Mouse (Mus musculus) midbrain, embryonic 16.5 days (tissue): Measurements from ENCODE around the gene Taf9. TPM values are rescaled to one million over a fixed set of nuclear protein-coding genes. Genes with fewer than 3 reads are reported as not detected.

ENCODE experiments used
- ATAC-seq: fragments of 200-750 bp; cut with Nextera tagmentation; 2 replicates; pipeline ENCODE4 v1.8.0; 2017; ENCODE audit warnings: moderate TSS enrichment
- H3K27ac ChIP-seq: fragments of 300-500 bp; sonication (generic); 2 replicates; pipeline ENCODE4 v1.5.1; 2014; ENCODE audit warnings: mild to moderate bottlenecking, low read length, mixed read lengths
- H3K27me3 ChIP-seq: fragments of 300-500 bp; sonication (generic); 2 replicates; pipeline ENCODE4 v1.6.1; 2014; ENCODE audit warnings: low read depth, low read length, mixed read lengths; ENCODE audit not compliant: control insufficient read depth, insufficient read depth
- H3K36me3 ChIP-seq: fragments of 300-500 bp; sonication (generic); 2 replicates; pipeline ENCODE4 v1.6.1; 2014; ENCODE audit warnings: mild to moderate bottlenecking, low read length, moderate library complexity, mixed read lengths; ENCODE audit not compliant: control insufficient read depth, insufficient read depth
- H3K4me1 ChIP-seq: fragments of 300-500 bp; sonication (generic); 2 replicates; pipeline ENCODE4 v1.6.1; 2014; ENCODE audit warnings: mild to moderate bottlenecking, low read length, mixed read lengths; ENCODE audit not compliant: control insufficient read depth, insufficient read depth
- H3K4me2 ChIP-seq: fragments of 300-500 bp; sonication (generic); 2 replicates; pipeline ENCODE4 v1.6.1; 2014; ENCODE audit warnings: mild to moderate bottlenecking, low read length, mixed read lengths
- H3K4me3 ChIP-seq: fragments of 300-500 bp; sonication (generic); 2 replicates; pipeline ENCODE4 v1.5.1; 2014; ENCODE audit warnings: low read depth, mild to moderate bottlenecking, low read length, moderate library complexity, mixed read lengths
- H3K9ac ChIP-seq: fragments of 300-500 bp; sonication (generic); 2 replicates; pipeline ENCODE4 v1.6.1; 2014; ENCODE audit warnings: low read depth, low read length, mixed read lengths
- H3K9me3 ChIP-seq: fragments of 300-500 bp; sonication (generic); replicated peaks from 2 replicates; pipeline ENCODE4 v1.6.1; 2014; ENCODE audit warnings: mild to moderate bottlenecking, low read length, mixed read lengths; ENCODE audit not compliant: control insufficient read depth, poor library complexity, severe bottlenecking
- WGBS: fragments of 180-500 bp; shearing (Covaris S2); extraction: QIAGEN DNeasy Blood & Tissue Kit; methylation state at CpG from one replicate; pipeline ENCODE4 v1.1.7; 2014; 5-methylcytosine and 5-hydroxymethylcytosine counted together
- polyA plus RNA-seq: library from polyadenylated mRNA; unstranded; fragments of >200 nt; fragmentation: Nextera tagmentation; extraction: Ambion mirVana; gene quantifications from 2 replicates; pipeline ENCODE4 v1.2.1, GENCODE M21; 2015

The Taf9 gene
- 30.4 and 36.6 TPM in 2 replicates for polyA plus RNA-seq

DNA sequence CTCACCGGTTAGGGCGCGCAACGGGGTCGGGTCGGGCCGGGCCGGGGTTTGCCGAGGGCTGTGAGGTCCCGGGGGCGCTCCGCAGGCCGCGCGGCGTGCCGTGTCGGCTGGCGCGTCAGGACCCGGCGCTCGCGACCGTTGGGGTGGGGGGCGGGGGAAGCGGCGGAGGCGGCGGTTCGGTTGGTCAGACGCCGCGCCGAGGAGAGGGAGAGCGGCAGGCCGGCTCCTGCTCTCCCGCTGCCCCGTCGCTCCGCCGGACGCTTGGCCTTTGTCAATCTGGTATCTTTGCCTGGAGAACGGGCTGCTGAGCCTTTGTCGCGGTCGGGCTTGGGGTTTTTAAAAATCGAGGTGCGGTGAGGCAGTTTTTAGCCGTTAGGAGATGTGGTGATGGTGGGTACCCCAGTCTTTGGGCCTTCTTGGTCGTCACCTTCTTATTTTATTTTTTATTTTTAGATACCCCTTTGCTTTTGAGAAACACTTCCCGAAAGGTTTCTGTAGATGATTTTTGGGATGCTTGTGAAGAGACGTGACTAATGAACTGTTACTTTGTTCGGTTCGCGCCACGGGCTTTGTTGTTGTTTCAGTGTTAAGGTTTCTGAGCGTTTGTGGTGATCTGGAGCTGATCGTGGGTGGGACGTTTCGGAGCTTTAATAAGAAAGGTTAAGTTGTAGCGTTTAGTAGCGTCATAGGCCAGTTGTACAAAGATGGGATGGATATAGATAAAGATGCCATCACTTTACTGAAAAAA lies at the start of gene Taf9:
Gene Taf9 (plus strand): TSS at position 141 of the 748 bp plus-strand sequence.
- ATAC-seq = no peak

DNA sequence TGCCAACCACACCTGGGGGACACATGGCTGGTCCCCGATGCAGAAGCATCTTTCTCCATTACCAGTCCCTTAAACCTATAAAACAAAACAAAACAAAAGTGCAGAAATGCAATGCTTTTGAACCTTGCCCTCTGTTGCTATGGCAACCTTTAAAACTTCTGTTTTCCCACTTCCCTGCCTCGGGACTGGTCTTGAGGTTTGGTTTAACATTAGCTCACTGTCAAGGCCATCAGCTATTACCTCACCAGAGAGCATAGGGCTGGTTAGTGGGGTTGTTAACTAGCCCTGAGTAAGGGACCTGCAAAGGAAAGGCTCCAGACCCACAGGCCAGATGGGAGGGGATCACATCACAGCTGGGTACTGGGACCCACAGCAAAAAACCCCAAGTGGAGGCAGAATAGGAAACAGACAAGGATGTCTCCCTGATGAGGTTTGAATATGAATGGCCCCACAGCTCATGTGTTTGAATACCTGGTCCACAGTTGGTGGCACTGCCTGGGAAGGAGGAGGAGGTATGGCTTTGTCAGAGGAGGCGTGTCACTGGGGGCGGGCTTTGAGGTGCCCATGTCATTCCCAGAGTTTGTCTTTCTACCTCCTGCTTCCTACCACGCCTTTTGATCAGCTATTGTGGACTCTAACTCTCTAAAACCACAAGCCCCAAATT lies 49.0 kb upstream of the Taf9 start:
- H3K36me3 ChIP-seq = no peaks in the 10 kb centered on the region
- no peak overlapping the region for H3K9ac ChIP-seq
- H3K4me2 ChIP-seq = no peak overlapping the region
- 58% methylated on average over 5 of the region's 5 CpGs for WGBS
- no peak for ATAC-seq
- H3K9me3 ChIP-seq = no peaks in the 10 kb centered on the region
- no peak overlapping the region for H3K27ac ChIP-seq
- H3K27me3 ChIP-seq = no peaks in the 10 kb centered on the region
- H3K4me3 ChIP-seq = no peak overlapping the region
- H3K4me1 ChIP-seq = no peaks in the 10 kb centered on the region

More for the DNA sequence above, at the start of gene Taf9:
- no peaks in the 10 kb centered on the region for H3K9me3 ChIP-seq
- H3K4me3 ChIP-seq = peak within 1 kb of the TSS; percentile 96
- WGBS = under 1% methylated on average over 58 of the region's 63 CpGs
- H3K4me2 ChIP-seq = peak within 1 kb of the TSS; percentile 85
- peaks cover 11% of the 10 kb centered on the region for H3K4me1 ChIP-seq
- no peaks in the 10 kb centered on the region for H3K27me3 ChIP-seq
- H3K9ac ChIP-seq = peak within 1 kb of the TSS; percentile 85
- 0 out of 2 replicates have a peak, but pooled peaks cover 6% of the 10 kb centered on the region for H3K36me3 ChIP-seq
- H3K27ac ChIP-seq = peak within 1 kb of the TSS; percentile 99

DNA sequence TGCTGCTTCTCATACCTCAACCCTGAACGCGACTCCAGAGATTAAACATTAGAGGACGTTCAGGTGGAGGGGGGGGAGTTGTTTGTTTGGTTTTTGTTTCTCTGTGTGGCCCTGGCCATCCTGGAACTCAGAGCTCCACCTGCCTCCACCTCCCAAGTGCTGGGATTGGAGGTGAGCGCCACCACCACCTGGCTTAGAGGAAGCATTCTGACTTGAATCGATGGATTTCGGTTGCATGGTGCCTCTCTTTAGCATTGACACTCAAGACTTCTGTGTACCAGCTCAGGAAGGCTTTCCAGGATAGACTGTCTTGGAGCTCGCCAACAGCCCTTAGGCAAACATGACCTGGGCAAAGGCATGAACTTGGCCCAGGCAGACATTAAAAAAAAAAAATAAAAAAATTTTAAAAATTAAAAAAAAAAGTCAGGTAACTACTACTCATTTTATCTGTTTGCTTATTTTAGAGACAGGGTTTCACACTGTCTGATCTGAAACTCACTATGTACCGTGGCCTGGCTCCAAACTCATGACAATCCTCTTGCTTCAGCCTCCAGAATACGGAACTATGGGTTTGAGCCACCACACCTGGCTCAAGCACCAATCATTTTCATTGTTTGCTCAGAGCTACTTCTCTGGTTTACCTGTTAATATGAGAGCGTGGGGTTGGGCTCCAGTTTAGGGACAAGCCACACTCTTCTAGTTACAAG lies 48.2 kb upstream of the Taf9 start:
- Histone ChIP-seq H3K4me3 (no peak overlapping the region), H3K9ac (no peak overlapping the region), H3K36me3 (no peaks in the 10 kb centered on the region), H3K4me2 (no peak overlapping the region), H3K4me1 (no peaks in the 10 kb centered on the region), H3K9me3 (no peaks in the 10 kb centered on the region), H3K27ac (no peak overlapping the region), H3K27me3 (no peaks in the 10 kb centered on the region)
- ATAC-seq = no peak
- WGBS = 87% methylated on average over 10 of the region's 10 CpGs

DNA sequence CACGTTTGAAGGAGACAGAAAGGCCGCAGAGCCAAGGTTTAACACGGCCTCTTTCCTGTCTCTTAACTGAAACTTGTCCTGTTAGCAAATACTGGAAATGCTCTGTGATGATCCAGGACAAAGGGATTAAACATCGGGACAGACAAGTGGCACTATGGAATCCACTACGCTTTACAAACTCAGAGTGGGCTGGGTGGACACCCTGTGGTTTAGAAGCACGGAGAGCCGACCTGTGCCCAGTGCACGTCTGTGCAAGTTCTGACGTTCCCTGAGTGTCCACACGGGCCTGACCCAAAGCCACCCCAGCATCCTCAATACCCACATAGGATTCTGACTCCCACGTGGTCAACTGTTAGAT lies 47.7 kb upstream of the Taf9 start:
- Histone ChIP-seq H3K4me1 (no peaks in the 10 kb centered on the region), H3K9ac (no peak overlapping the region), H3K27me3 (no peaks in the 10 kb centered on the region), H3K9me3 (no peaks in the 10 kb centered on the region), H3K27ac (no peak overlapping the region), H3K36me3 (no peaks in the 10 kb centered on the region), H3K4me2 (no peak overlapping the region), H3K4me3 (no peak overlapping the region)
- 88% methylated on average over 11 of the region's 11 CpGs for whole genome bisulfite sequencing
- no peak for ATAC-seq

DNA sequence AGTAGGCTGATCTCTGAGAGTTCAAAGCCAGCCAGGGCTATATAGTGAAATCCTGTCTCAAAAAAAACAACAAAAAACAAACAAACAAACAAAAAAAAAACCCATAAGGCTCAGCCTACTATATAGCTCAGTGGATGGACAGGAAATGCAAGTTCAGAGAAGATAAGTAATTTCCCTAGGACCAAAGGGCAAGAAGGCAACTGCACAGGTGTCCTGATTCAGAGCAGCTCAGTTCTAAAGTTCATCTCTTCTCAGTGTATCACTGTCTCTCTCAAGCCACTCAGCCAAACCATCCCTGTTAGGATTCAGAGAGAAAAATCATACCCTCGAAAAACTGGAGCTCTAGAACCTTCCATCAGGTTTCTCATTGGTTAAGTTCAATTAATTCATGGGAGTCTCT lies 45.5 kb upstream of the Taf9 start:
- Histone ChIP-seq H3K27me3 (no peaks in the 10 kb centered on the region), H3K4me2 (no peak overlapping the region), H3K4me3 (no peak overlapping the region), H3K9me3 (no peaks in the 10 kb centered on the region), H3K36me3 (no peaks in the 10 kb centered on the region), H3K27ac (no peak overlapping the region), H3K4me1 (no peaks in the 10 kb centered on the region), H3K9ac (no peak overlapping the region)
- 72% methylated on average over 1 of the region's 1 CpGs for WGBS
- ATAC-seq = no peak

DNA sequence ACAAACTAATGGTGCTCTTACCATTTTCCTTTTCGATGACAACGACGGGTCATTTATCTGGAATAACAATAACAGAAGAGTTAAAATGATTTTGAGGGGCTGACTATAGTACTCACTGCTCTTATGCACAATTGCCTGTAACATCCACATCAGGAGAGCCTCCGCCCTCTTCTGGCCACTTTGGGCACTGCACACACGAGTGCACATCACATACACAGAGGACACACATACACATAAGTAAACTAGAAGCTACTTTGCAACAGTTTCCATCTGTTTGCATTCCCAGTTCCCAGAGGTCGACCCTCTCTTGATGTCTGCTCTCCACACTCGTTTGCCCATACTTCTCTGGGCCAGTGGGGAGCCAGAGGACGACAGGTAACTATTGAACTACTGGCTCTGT lies 43.6 kb upstream of the Taf9 start:
- no peak for ATAC-seq
- no peak overlapping the region for H3K4me3 ChIP-seq
- H3K27ac ChIP-seq = no peak overlapping the region
- no peak overlapping the region for H3K4me2 ChIP-seq
- H3K9me3 ChIP-seq = no peaks in the 10 kb centered on the region
- no peaks in the 10 kb centered on the region for H3K4me1 ChIP-seq
- H3K36me3 ChIP-seq = no peaks in the 10 kb centered on the region
- H3K9ac ChIP-seq = no peak overlapping the region
- WGBS = 92% methylated on average over 8 of the region's 8 CpGs
- no peaks in the 10 kb centered on the region for H3K27me3 ChIP-seq

DNA sequence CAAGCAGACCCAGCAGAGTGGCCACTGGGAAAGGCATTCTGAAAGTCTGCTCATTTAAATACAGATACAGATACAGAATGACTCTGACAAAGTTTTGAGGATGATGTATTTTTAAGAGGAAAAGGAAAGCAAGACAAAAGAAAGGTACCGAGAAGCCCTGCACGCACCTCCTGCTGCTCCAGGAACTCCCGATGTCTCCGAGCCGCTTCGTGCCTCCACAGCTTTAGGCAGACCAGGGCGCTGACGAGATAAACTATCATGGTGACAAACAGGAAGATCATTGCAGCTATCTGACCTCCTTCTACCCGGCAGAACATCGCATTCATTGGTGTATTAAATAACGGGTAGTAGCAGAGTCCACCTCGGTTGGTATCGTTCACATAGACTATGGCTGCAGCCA lies 40.1 kb upstream of the Taf9 start:
- Histone ChIP-seq H3K4me1 (no peaks in the 10 kb centered on the region), H3K36me3 (no peaks in the 10 kb centered on the region), H3K9me3 (no peaks in the 10 kb centered on the region), H3K4me2 (no peak overlapping the region), H3K4me3 (no peak overlapping the region), H3K27ac (no peak overlapping the region), H3K27me3 (no peaks in the 10 kb centered on the region), H3K9ac (no peak overlapping the region)
- 95% methylated on average over 13 of the region's 13 CpGs for WGBS
- ATAC-seq = no peak

DNA sequence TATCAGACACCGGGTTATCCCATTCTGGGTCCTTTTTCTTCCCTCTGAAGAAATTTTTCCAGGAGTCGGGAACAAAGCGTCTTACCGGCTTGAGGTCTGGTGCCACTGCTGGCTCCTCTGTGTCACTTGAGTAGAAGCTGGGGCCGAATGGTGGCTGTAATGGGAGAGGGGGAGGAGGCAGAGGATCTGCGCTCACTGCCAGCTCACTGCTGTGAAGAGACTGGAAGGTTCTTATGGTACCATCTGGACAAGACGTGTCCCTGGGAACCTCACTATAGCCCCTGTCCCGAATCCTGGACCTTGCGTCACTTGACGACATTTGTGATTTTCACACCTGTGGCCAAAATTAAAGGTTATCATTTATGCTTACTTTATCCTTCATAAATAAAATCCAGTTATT lies 39.1 kb upstream of the Taf9 start:
- H3K9ac ChIP-seq = no peak overlapping the region
- peaks cover 3% of the 10 kb centered on the region; the same call in 1 of the 2 replicates for H3K36me3 ChIP-seq
- no peaks in the 10 kb centered on the region for H3K9me3 ChIP-seq
- no peaks in the 10 kb centered on the region for H3K4me1 ChIP-seq
- no peak overlapping the region for H3K4me3 ChIP-seq
- ATAC-seq = no peak
- 96% methylated on average over 10 of the region's 10 CpGs for WGBS
- H3K27me3 ChIP-seq = no peaks in the 10 kb centered on the region; the same call in 1 of the 2 replicates
- H3K27ac ChIP-seq = no peak overlapping the region
- no peak overlapping the region for H3K4me2 ChIP-seq

DNA sequence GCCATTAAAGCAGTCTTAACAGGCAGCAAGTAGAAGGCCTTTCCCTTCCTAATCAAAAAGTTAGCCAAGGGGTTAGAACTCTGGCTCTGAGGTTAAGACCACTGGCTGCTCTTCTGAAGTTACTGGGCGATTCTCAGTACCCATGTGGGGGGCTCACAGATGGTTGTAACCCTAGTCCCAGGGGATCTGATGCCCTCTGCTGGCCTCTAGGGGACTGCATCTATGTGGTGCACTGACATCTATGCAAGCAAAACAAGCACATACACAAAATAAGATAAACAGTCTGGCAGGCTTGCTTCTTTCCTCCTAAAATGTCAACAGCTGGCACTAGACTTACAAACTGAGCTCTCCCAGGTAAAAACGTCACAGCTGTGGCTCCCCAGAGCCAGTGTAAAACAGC lies 38.5 kb upstream of the Taf9 start:
- Histone ChIP-seq H3K36me3 (peaks cover 10% of the 10 kb centered on the region), H3K4me3 (no peak overlapping the region), H3K9ac (no peak overlapping the region), H3K9me3 (no peaks in the 10 kb centered on the region), H3K4me1 (no peaks in the 10 kb centered on the region), H3K27ac (no peak overlapping the region), H3K4me2 (no peak overlapping the region), H3K27me3 (peaks cover 6% of the 10 kb centered on the region)
- no peak for ATAC-seq
- WGBS = 54% methylated on average over 2 of the region's 2 CpGs
